Mouse (Mus musculus) heart, adult 2 months (tissue): ENCODE data around the gene Filip1l. TPM values are rescaled to one million over a fixed set of nuclear protein-coding genes. Genes with fewer than 3 reads are reported as not detected.

ENCODE experiments used
- DNase-seq, 2 experiments: peaks; one replicate each; pipeline ENCODE4 v3.0.0; 2021
- H3K27ac ChIP-seq: fragments of 200-600 bp; 2 replicates; pipeline ENCODE4 v1.8.1; 2022
- H3K27me3 ChIP-seq: fragments of 200-500 bp; 2 replicates; pipeline ENCODE4 v1.6.1; 2012; ENCODE audit warnings: mild to moderate bottlenecking, low read length, inconsistent platforms, mixed read lengths; ENCODE audit not compliant: control insufficient read depth, insufficient read depth
- H3K36me3 ChIP-seq: fragments of 200-500 bp; 2 replicates; pipeline ENCODE4 v1.6.1; 2012; ENCODE audit warnings: low read length, inconsistent platforms; ENCODE audit not compliant: control insufficient read depth, insufficient read depth
- H3K4me1 ChIP-seq: fragments of 200-500 bp; 2 replicates; pipeline ENCODE4 v1.6.1; 2011; ENCODE audit warnings: low read length; ENCODE audit not compliant: control insufficient read depth, insufficient read depth
- H3K4me3 ChIP-seq: fragments of 200-600 bp; 2 replicates; pipeline ENCODE4 v1.8.1; 2022
- H3K79me2 ChIP-seq: fragments of 200-500 bp; replicated peaks from 2 replicates; pipeline ENCODE4 v1.6.1; 2012; ENCODE audit warnings: mild to moderate bottlenecking, inconsistent platforms, low read length, moderate library complexity, mixed read lengths; ENCODE audit not compliant: control insufficient read depth, insufficient read depth
- H3K9ac ChIP-seq: fragments of 200-500 bp; 2 replicates; pipeline ENCODE4 v1.6.1; 2012; ENCODE audit warnings: low read depth, mild to moderate bottlenecking, control low read depth, inconsistent platforms, low read length, mixed read lengths
- CTCF ChIP-seq: fragments of 200-600 bp; IDR thresholded peaks from 2 replicates; pipeline ENCODE4 v1.8.1; 2022; ENCODE audit warnings: antibody characterized with exemption, mild to moderate bottlenecking, moderate library complexity
- EP300 ChIP-seq: fragments of 200-500 bp; IDR thresholded peaks from 2 replicates; pipeline ENCODE4 v1.6.1; 2011; ENCODE audit warnings: low read depth, low read length, control low read depth; ENCODE audit not compliant: insufficient read depth
- POLR2A ChIP-seq: fragments of 200-500 bp; IDR thresholded peaks from 2 replicates; pipeline ENCODE4 v1.6.1; 2011; ENCODE audit warnings: mild to moderate bottlenecking, low read depth, low read length, control low read depth; ENCODE audit not compliant: insufficient read depth
- WGBS: fragments of 180-500 bp; shearing (Covaris S2); methylation state at CpG from one replicate; pipeline ENCODE4 v1.1.7; 2018; 5-methylcytosine and 5-hydroxymethylcytosine counted together
- intact Hi-C: fragments of 180-260 bp; cut with DNase I; formaldehyde crosslinking; loops from one replicate; pipeline ENCODE4 v1.15.1; 2025
- polyA plus RNA-seq: library from polyadenylated mRNA; depleted of rRNA; stranded (reverse); fragments of >200 nt; gene quantifications from 2 replicates; pipeline ENCODE4 v1.2.3, GENCODE M21; 2012
- total RNA-seq, 2 experiments: library from RNA; stranded (reverse); gene quantifications; 2 replicates each; pipeline ENCODE4 v1.2.3; 2021

Gene Filip1l
- total and polyA plus RNA-seq, 3 experiments, result 9.2 to 36.3 (median 35.0) TPM

GRCm38 (mm10) chr16:57550817-57551216 is 197.9 kb downstream of the Filip1l start:
- peak overlapping the region; percentile 95 for H3K27ac ChIP-seq
- WGBS, result 29% methylated on average over 2 of the region's 2 CpGs
- H3K4me1 ChIP-seq, result peaks cover 22% of the 10 kb centered on the region

DNA sequence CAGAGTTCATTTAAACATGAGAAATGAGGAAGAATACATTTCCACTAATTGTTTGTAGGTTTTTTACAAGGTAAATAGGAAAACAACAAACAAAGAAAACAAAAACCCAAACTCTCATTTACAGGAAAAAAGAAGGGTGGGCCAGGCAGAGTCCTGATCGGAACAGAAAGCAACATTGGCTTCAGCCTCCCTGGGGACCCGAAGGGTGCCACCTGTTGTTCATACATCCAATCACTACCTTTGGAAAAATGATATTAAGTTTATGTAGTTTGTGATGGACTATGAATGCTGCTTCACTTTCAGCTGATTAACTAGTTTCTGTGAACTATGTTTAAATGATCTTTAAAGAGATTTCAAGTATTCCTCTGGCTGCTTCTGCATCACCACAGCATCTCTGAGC is 198.7 kb downstream of the Filip1l start:
- intact Hi-C loops, result no loop called here
- H3K36me3 ChIP-seq, result peaks cover 46% of the 10 kb centered on the region
- TF ChIP-seq POLR2A (no peak), CTCF (peak; percentile 34; the same call in 1 of the 2 replicates)
- H3K4me3 ChIP-seq, result peak overlapping the region; percentile 26
- no peak for DNase-seq
- H3K4me1 ChIP-seq, result peaks cover 24% of the 10 kb centered on the region
- WGBS, result 48% methylated on average over 2 of the region's 2 CpGs
- no peaks in the 10 kb centered on the region for H3K27me3 ChIP-seq
- no peaks in the 10 kb centered on the region; the same call in 1 of the 2 replicates for H3K79me2 ChIP-seq
- H3K27ac ChIP-seq, result peak overlapping the region; percentile 95
- H3K9ac ChIP-seq, result no peak overlapping the region; the same call in 1 of the 2 replicates

More at GRCm38 (mm10) chr16:57550817-57551216, 197.9 kb downstream of the Filip1l start:
- peak overlapping the region; percentile 50; the same call in 1 of the 2 replicates for H3K9ac ChIP-seq
- H3K4me3 ChIP-seq, result peak overlapping the region; percentile 65
- no peak for DNase-seq
- no peak for TF ChIP-seq EP300
- TF ChIP-seq POLR2A, result no peak
- no peak for TF ChIP-seq CTCF
- no peaks in the 10 kb centered on the region for H3K79me2 ChIP-seq
- H3K27me3 ChIP-seq, result no peaks in the 10 kb centered on the region
- peaks cover 39% of the 10 kb centered on the region for H3K36me3 ChIP-seq
- intact Hi-C loops, result no loop called here

- intact Hi-C loops, result no loop called here
- H3K9ac ChIP-seq, result no peak overlapping the region
- H3K36me3 ChIP-seq, result peaks cover 55% of the 10 kb centered on the region
- H3K27me3 ChIP-seq, result no peaks in the 10 kb centered on the region
- H3K4me3 ChIP-seq, result no peak overlapping the region
- H3K79me2 ChIP-seq, result no peaks in the 10 kb centered on the region; the same call in 1 of the 2 replicates
- H3K27ac ChIP-seq, result peak overlapping the region; percentile 44
- DNase-seq, result no peak
- H3K4me1 ChIP-seq, result peaks cover 22% of the 10 kb centered on the region
- TF ChIP-seq EP300 (no peak), POLR2A (no peak), CTCF (no peak)
- WGBS, result 54% methylated on average over 5 of the region's 5 CpGs
Measured at GRCm38 (mm10) chr16:57552709-57553108, 199.8 kb downstream of the Filip1l start.

- H3K4me1 ChIP-seq, result peaks cover 22% of the 10 kb centered on the region
- no peaks in the 10 kb centered on the region for H3K27me3 ChIP-seq
- peak overlapping the region; percentile 44; the same call in 1 of the 2 replicates for H3K27ac ChIP-seq
- intact Hi-C loops, result no loop called here
- H3K79me2 ChIP-seq, result no peaks in the 10 kb centered on the region; the same call in 1 of the 2 replicates
- H3K9ac ChIP-seq, result no peak overlapping the region
- TF ChIP-seq POLR2A, result no peak
- no peak for TF ChIP-seq EP300
- TF ChIP-seq CTCF, result no peak
- no peak overlapping the region for H3K4me3 ChIP-seq
- no peak for DNase-seq
- peaks cover 57% of the 10 kb centered on the region for H3K36me3 ChIP-seq
Measured at GRCm38 (mm10) chr16:57553235-57553634, 200.3 kb downstream of the Filip1l start.

GRCm38 (mm10) chr16:57554886-57555400 is 202.1 kb downstream of the Filip1l start:
- no peak overlapping the region for H3K9ac ChIP-seq
- H3K27me3 ChIP-seq, result no peaks in the 10 kb centered on the region
- H3K27ac ChIP-seq, result peak overlapping the region; percentile 29
- peaks cover 24% of the 10 kb centered on the region for H3K4me1 ChIP-seq
- peaks cover 2% of the 10 kb centered on the region for H3K79me2 ChIP-seq
- peaks cover 63% of the 10 kb centered on the region for H3K36me3 ChIP-seq
- no peak for TF ChIP-seq CTCF
- no peak for TF ChIP-seq EP300
- TF ChIP-seq POLR2A, result no peak
- WGBS, result 76% methylated on average over 6 of the region's 6 CpGs
- no peak overlapping the region for H3K4me3 ChIP-seq
- no peak for DNase-seq
- intact Hi-C loops, result no loop called here

DNA sequence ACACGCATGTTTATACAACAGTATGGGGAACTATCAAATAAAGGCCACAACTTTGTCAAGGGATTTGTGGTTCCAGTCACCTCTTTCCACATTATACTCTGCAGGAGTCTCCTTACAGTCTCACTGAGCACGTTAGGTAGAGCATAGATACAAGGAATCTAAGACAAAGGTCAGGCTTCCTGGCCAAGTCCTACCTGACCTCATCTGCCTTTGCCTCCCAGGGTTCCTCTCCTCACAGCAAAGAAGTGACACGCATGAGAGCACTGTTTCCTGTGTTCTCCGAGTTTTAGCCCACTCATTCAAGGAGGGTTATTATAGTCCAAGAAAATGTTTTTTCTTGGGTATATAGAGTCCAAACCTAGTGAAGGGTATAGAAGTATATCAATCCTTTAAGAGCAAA is 202.8 kb downstream of the Filip1l start:
- no peaks in the 10 kb centered on the region for H3K27me3 ChIP-seq
- H3K79me2 ChIP-seq, result peaks cover 2% of the 10 kb centered on the region
- peaks cover 66% of the 10 kb centered on the region for H3K36me3 ChIP-seq
- H3K27ac ChIP-seq, result peak overlapping the region; percentile 40
- H3K9ac ChIP-seq, result no peak overlapping the region
- H3K4me1 ChIP-seq, result peaks cover 24% of the 10 kb centered on the region
- no peak overlapping the region; the same call in 1 of the 2 replicates for H3K4me3 ChIP-seq
- WGBS, result 39% methylated on average over 4 of the region's 4 CpGs
- intact Hi-C loops, result no loop called here
- no peak for TF ChIP-seq CTCF
- TF ChIP-seq EP300, result 0 out of 2 replicates have a peak, but pooled peaks have one; percentile 25
- no peak for DNase-seq
